Mouse (Mus musculus): ENCODE data around the gene Gcnt2. TPM values are rescaled to one million over a fixed set of nuclear protein-coding genes. Genes with fewer than 3 reads are reported as not detected.
A peak's percentile ranks its signal among the peaks of the same experiment; 100 is the strongest.
"Not testable (repeated sequence)": the region's sequence is repeated elsewhere in the genome, so short reads cannot be mapped to it uniquely, and the experiment has no call there.

Gene Gcnt2
- total RNA-seq, 2 experiments from 2014 or later: 4.5 to 5.1 TPM

GRCm38 (mm10) chr13:40868844-40869587 lies 9.5 kb downstream of the Gcnt2 start:
- no peak for DNase-seq

GRCm38 (mm10) chr13:40874021-40874420 lies 14.5 kb downstream of the Gcnt2 start:
- DNase-seq: no peak

- no peak for DNase-seq
These were observed 15.9 kb downstream of the Gcnt2 start for GRCm38 (mm10) chr13:40875415-40875814.

GRCm38 (mm10) chr13:40877589-40877988 lies 18.0 kb downstream of the Gcnt2 start:
- no peak for DNase-seq

- no peak for DNase-seq
These were observed 21.0 kb downstream of the Gcnt2 start for GRCm38 (mm10) chr13:40880557-40880956.

- no peak for DNase-seq
These were observed 23.1 kb downstream of the Gcnt2 start for GRCm38 (mm10) chr13:40882606-40883005.

GRCm38 (mm10) chr13:40883903-40884302 lies 24.3 kb downstream of the Gcnt2 start:
- no peak for DNase-seq

- no peak for DNase-seq
These were observed 25.3 kb downstream of the Gcnt2 start for GRCm38 (mm10) chr13:40884878-40885277.

- DNase-seq: no peak
These were observed 26.5 kb downstream of the Gcnt2 start for GRCm38 (mm10) chr13:40885935-40886642.

GRCm38 (mm10) chr13:40886643-40887381 lies 27.3 kb downstream of the Gcnt2 start:
- DNase-seq: no peak

GRCm38 (mm10) chr13:40890595-40890994 lies 31.0 kb downstream of the Gcnt2 start:
- DNase-seq: no peak

GRCm38 (mm10) chr13:40891369-40891768 lies 31.8 kb downstream of the Gcnt2 start:
- DNase-seq: not testable (repeated sequence)

GRCm38 (mm10) chr13:40892043-40892442 lies 32.5 kb downstream of the Gcnt2 start:
- peak; percentile 13 for DNase-seq

- no peak for DNase-seq
These were observed 33.0 kb downstream of the Gcnt2 start for GRCm38 (mm10) chr13:40892547-40892946.

GRCm38 (mm10) chr13:40893573-40893972 lies 34.0 kb downstream of the Gcnt2 start:
- no peak for DNase-seq

GRCm38 (mm10) chr13:40898049-40898690 lies 38.6 kb downstream of the Gcnt2 start:
- DNase-seq: not testable (repeated sequence)

GRCm38 (mm10) chr13:40898698-40899097 lies 39.1 kb downstream of the Gcnt2 start:
- DNase-seq: no peak

- no peak for DNase-seq
These were observed 39.9 kb downstream of the Gcnt2 start for GRCm38 (mm10) chr13:40899349-40899993.

GRCm38 (mm10) chr13:40899994-40900970 lies 40.7 kb downstream of the Gcnt2 start:
- no peak for DNase-seq

- no peak for DNase-seq
These were observed 41.7 kb downstream of the Gcnt2 start for GRCm38 (mm10) chr13:40901263-40901662.
